Mouse (Mus musculus) MEL-GATA-1-ER (cell line): ENCODE results near the gene Zfp11.
A peak's percentile ranks its signal among the peaks of the same experiment; 100 is the strongest.
"Not testable (repeated sequence)": the region's sequence is repeated elsewhere in the genome, so short reads cannot be mapped to it uniquely, and the experiment has no call there.

Experiments used
- DNase-seq: peaks from one replicate; pipeline ENCODE4 v3.0.0-alpha.2; 2012; ENCODE audit warnings: low read depth; ENCODE audit errors: extremely low read depth

The Zfp11 gene

GRCm38 (mm10) chr5:129620600-129620999 lies 49.3 kb downstream of the Zfp11 start:
- not testable (repeated sequence) for DNase-seq

- DNase-seq: peak; percentile 54
Observed at GRCm38 (mm10) chr5:129611060-129611459, 58.8 kb downstream of the Zfp11 start.

- DNase-seq: no peak
Observed at GRCm38 (mm10) chr5:129607476-129607875, 62.4 kb downstream of the Zfp11 start.
